Mouse (Mus musculus) C2C12 (cell line): ENCODE measurements at regions not wholly inside any gene's neighbourhood (a gene's known extent, or its start where the extent isn't known, plus 50 kb on each side); places are given as distances from the start of the nearest gene placed in this dataset.
"Not testable (repeated sequence)": the region's sequence is repeated elsewhere in the genome, so short reads cannot be mapped to it uniquely, and the experiment has no call there.

ENCODE experiments used
- H3K27me3 ChIP-seq: one replicate; pipeline ENCODE4 v1.6.1; 2011; ENCODE audit not compliant: control insufficient read depth, insufficient read depth, insufficient read length
- H3K36me3 ChIP-seq: one replicate; pipeline ENCODE4 v1.6.1; 2011; ENCODE audit not compliant: control insufficient read depth, insufficient read depth
- H3K4me3 ChIP-seq: one replicate; pipeline ENCODE4 v1.5.1; 2011; ENCODE audit warnings: mild to moderate bottlenecking, control low read depth; ENCODE audit not compliant: poor library complexity, insufficient read depth, severe bottlenecking
- H3K79me2 ChIP-seq: one replicate; pipeline ENCODE4 v1.6.1; 2011; ENCODE audit not compliant: control insufficient read depth, insufficient read depth
- H3K79me3 ChIP-seq: one replicate; pipeline ENCODE4 v1.6.1; 2011; ENCODE audit warnings: low read depth, control low read depth
- H3ac ChIP-seq: one replicate; pipeline ENCODE3; 2011; ENCODE audit warnings: low read depth; ENCODE audit not compliant: control insufficient read depth, insufficient read length
- CEBPB ChIP-seq: IDR thresholded peaks from one replicate; pipeline ENCODE4 v1.6.1; 2011; ENCODE audit warnings: low read depth, mild to moderate bottlenecking, control low read depth, moderate library complexity
- CTCF ChIP-seq: IDR thresholded peaks from one replicate; pipeline ENCODE4 v1.5.1; 2011; ENCODE audit not compliant: control insufficient read depth, insufficient read depth, insufficient read length
- FOSL1 ChIP-seq: IDR thresholded peaks from one replicate; pipeline ENCODE4 v1.8.0; 2011; ENCODE audit warnings: mild to moderate bottlenecking, low read length; ENCODE audit not compliant: poor library complexity, insufficient read depth, severe bottlenecking
- MAX ChIP-seq: IDR thresholded peaks from one replicate; pipeline ENCODE4 v1.6.1; 2011; ENCODE audit warnings: mild to moderate bottlenecking, control low read depth
- MYOD1 ChIP-seq: IDR thresholded peaks from one replicate; pipeline ENCODE4 v1.6.1; 2011; ENCODE audit warnings: low read depth; ENCODE audit not compliant: control insufficient read depth, insufficient read length
- MYOG ChIP-seq: IDR thresholded peaks from one replicate; pipeline ENCODE4 v1.6.1; 2011; ENCODE audit not compliant: control insufficient read depth, insufficient read length; ENCODE audit errors: extremely low read depth
- USF1 ChIP-seq: IDR thresholded peaks from one replicate; pipeline ENCODE4 v1.6.1; 2011; ENCODE audit warnings: low read depth, mild to moderate bottlenecking, control low read depth, moderate library complexity

DNA sequence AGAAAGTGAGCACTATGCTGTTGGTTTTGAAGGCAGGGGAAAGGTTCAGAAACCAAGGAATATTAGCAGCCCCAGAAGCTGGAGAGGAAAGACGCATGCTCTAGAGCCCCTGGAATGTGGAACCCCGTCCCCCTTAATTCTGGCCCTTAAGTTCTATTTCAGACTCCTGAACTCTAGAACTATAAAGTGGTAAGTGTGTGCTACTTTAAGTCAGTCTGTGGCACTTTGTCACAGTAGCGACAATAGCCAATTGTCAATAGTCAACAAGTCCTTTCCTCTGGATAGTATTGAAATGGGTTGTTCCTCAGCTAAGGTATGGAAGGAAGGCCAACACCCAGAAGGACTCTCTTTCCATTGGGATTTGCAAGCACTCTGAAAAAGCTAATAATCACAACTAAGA lies 64.2 kb upstream of the Cpm start:
- H3K36me3 ChIP-seq: no peaks in the 10 kb centered on the region
- TF ChIP-seq CEBPB (no peak), MYOD1 (no peak), CTCF (no peak), MAX (no peak), FOSL1 (no peak), MYOG (no peak), USF1 (no peak)
- H3K27me3 ChIP-seq: no peaks in the 10 kb centered on the region
- no peak overlapping the region for H3K4me3 ChIP-seq
- H3K79me2 ChIP-seq: no peaks in the 10 kb centered on the region
- H3K79me3 ChIP-seq: no peaks in the 10 kb centered on the region
- no peak overlapping the region for H3ac ChIP-seq

DNA sequence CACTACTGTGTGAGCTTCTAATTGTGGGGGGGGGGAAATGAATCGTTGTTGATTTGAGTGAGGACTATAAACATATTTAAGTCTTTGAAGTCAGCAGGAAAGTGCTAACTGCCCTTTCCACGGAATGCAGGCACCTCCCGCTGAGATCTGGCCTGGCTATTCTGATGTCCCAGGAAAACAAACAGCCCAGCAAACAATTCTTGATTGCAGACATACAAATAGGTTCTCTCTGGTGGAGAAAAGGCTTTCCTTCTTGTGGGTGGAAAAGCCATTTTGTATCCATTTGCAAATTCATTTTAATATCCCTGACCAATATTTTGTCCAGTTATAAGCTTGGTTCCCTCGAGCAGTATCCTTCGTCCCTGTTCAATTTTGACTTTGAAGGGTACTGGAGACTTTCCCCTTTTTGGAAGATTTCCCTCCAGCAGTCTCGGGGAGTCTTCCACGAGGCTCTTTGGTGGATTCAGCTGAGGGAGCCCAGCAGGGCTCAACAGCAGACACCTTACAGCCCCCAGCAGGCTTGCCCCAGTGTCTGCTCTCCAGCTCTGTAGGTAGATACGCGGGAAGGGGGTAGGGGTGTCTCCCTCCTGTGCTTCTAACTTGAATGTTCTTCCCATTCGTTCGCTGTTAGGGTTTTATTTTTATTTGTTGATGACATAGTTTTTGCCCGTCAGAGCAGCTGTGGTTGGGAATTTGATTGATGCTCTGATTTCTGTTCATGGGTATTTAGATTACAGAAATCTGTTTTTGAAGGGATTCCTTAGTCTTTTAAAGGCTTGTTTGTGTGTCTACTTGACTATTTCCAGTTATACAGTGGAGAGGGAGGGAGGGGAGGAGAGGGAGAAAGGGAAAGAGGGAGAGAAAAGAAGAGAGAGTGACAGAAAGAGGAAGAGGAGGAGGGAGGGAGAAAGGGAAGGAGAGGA lies 64.9 kb upstream of the Cpm start:
- no peak for TF ChIP-seq MAX
- TF ChIP-seq FOSL1: no peak
- no peak for TF ChIP-seq CTCF
- no peak for TF ChIP-seq USF1
- Histone ChIP-seq H3K4me3 (no peak overlapping the region), H3K36me3 (no peaks in the 10 kb centered on the region), H3K27me3 (no peaks in the 10 kb centered on the region), H3K79me3 (no peaks in the 10 kb centered on the region), H3K79me2 (no peaks in the 10 kb centered on the region), H3ac (no peak overlapping the region)

DNA sequence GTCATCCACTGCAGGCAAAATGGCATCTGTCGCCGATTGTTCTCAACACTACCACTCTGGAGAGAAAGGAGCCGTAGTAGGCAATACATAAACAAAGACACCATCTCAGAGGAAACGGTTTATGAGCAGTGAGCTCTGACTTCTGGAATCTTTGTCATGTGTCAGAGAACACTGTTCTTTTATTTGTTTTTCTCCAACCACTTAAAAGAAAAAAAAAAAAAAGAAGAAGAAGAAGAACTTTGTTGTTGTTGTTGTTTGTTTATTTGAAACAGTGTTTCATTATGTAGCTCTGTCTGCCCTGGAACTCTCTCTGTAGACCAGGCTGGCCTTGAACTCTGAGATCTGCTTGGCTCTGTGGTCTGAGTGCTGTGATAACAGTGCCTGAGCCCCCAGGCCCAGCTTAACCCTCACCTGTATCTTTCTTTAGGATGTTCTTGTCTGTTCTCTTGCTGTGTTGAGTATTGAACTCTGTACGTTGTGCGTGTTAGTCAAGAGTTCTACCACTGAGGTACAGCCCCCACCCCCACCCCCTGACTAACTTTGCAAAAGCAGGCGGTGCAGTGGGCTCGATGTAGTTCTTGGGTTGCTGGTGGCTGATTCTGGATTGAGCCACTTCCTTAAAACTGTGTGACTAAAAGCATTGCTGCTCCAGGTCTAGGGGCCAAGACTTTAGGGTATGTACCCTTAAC lies 65.7 kb upstream of the Cpm start:
- no peaks in the 10 kb centered on the region for H3K36me3 ChIP-seq
- H3K27me3 ChIP-seq: no peaks in the 10 kb centered on the region
- no peak overlapping the region for H3K4me3 ChIP-seq
- TF ChIP-seq MAX (no peak), MYOG (no peak), CEBPB (no peak), FOSL1 (no peak), USF1 (no peak), MYOD1 (no peak), CTCF (no peak)
- H3K79me2 ChIP-seq: no peaks in the 10 kb centered on the region
- H3K79me3 ChIP-seq: no peaks in the 10 kb centered on the region
- no peak overlapping the region for H3ac ChIP-seq

DNA sequence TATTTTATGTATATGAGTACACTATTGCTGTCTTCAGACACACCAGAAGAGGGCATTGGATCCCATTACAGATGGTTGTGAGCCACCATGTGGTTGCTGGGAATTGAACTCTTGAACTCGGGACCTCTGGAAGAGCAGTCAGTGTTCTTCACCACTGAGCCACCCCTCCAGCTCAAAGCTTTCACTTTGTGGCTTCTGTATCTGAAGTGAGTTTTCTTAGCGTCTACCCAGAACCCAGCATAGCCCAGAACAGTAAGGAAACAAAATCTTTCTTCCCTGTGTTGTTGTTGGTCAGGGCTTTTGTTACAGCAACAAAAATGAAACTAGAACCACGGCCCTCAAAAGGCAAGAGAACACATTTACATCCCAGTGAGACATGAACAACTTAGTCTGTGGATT lies 66.5 kb upstream of the Cpm start:
- H3K4me3 ChIP-seq, H3ac ChIP-seq, H3K79me2 ChIP-seq, H3K27me3 ChIP-seq, H3K79me3 ChIP-seq, H3K36me3 ChIP-seq: not testable (repeated sequence)

DNA sequence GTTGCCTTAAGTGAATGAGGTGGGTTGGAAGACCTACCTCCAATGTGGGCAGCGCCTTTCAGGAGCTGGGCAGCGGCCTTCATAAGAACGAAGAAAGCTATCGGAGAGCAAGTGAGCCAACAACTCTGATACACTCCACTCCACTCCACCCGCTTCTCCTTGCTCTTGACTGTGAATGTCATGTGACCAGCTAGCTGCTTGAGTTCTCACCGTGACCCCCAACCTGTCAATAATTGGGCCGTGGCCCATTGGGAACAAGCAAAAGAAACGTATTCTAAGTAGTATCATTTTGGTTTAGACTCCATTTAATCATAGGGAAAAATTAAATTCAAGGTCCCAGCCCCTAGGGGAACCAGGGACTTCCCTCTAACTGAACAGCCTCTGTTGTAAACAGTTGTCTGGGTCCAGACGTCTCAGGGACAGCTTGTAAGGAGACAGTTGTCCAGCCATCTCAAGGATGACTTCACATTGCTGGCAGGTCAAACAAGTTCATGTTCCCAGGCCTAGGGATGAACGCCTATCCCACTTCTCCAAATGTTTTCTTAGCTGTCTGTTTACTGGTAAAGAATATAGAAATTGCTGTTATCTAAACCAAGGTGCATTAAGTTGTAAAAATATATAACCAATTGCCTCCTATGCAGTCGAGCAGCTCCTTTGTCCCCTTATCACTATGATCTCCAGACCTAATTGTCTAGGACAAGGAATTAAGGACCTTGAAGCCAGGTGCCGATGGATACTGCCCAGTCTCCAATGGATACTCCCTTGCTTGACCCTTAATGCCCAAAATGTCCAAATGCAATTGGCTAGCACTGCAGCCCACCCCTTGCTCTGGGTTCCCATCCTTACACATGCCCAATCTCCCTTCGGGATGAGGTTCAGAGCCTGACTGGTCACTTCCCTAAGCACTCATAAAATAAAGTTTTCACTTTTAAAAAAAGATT lies 67.1 kb upstream of the Cpm start:
- Histone ChIP-seq H3K4me3 (no peak overlapping the region), H3K79me3 (no peaks in the 10 kb centered on the region), H3K36me3 (no peaks in the 10 kb centered on the region), H3K27me3 (no peaks in the 10 kb centered on the region), H3K79me2 (no peaks in the 10 kb centered on the region), H3ac (no peak overlapping the region)
- TF ChIP-seq MAX (no peak), FOSL1 (no peak), USF1 (no peak), MYOD1 (no peak), MYOG (no peak), CTCF (no peak), CEBPB (no peak)
